11 mouse cellular contexts compared by ENCODE assay signal in genomic region chr5:130369237-130369636, GRCm38 (mm10). TPM values are rescaled to one million over a fixed set of nuclear protein-coding genes. Genes with fewer than 3 reads are reported as not detected.
DNase-seq lines count a peak whose midpoint lies in the region; ATAC-seq lines count a peak whose summit lies in the region.
"Had no signal": no experiment of that assay in that cellular context is flagged by ENCODE, and none has a peak within 500 bp of the region (broad histone marks: within the 10 kb centered on the region; RNA-seq: fewer than 3 reads in every experiment).

Gene Caln1, plus strand, starts transcription at chr5:130369455.

- H3K4me3 ChIP-seq in hindbrain, embryonic 15.5 days: no peak within 1 kb of the TSS
- H3K4me3 ChIP-seq in hindbrain, embryonic 12.5 days: no peak within 1 kb of the TSS
- H3K4me3 ChIP-seq: limb, embryonic 10.5 days had no signal

- no peaks in the 10 kb centered on the region for H3K27me3 ChIP-seq in hindbrain, embryonic 15.5 days
- no peaks in the 10 kb centered on the region; the same call in 1 of the 2 replicates for H3K27me3 ChIP-seq in hindbrain, embryonic 12.5 days

- H3K27ac ChIP-seq in hindbrain, embryonic 15.5 days (replicated peaks): no peak within 1 kb of the TSS
- no peak within 1 kb of the TSS for H3K27ac ChIP-seq in hindbrain, embryonic 12.5 days
- H3K27ac ChIP-seq: limb, embryonic 10.5 days had no signal

- no peaks in the 10 kb centered on the region for H3K9me3 ChIP-seq in hindbrain, embryonic 15.5 days
- no peaks in the 10 kb centered on the region for H3K9me3 ChIP-seq in hindbrain, embryonic 12.5 days (replicated peaks)
- H3K9me3 ChIP-seq: limb, embryonic 10.5 days had no signal

- H3K9ac ChIP-seq in hindbrain, embryonic 15.5 days: no peak within 1 kb of the TSS
- no peak within 1 kb of the TSS for H3K9ac ChIP-seq in hindbrain, embryonic 12.5 days

- 66% methylated on average over 11 of the region's 11 CpGs for WGBS in hindbrain, embryonic 15.5 days
- 76% methylated on average over 11 of the region's 11 CpGs for WGBS in hindbrain, embryonic 12.5 days

- no peaks in the 10 kb centered on the region for H3K4me1 ChIP-seq in hindbrain, embryonic 15.5 days (replicated peaks)
- no peaks in the 10 kb centered on the region for H3K4me1 ChIP-seq in hindbrain, embryonic 12.5 days
- H3K4me1 ChIP-seq: limb, embryonic 10.5 days had no signal

- peak; percentile 9 for DNase-seq in urinary bladder, postnatal 14 days (ENCODE audit: low spot score)
- DNase-seq in urinary bladder, postnatal 36 days (ENCODE audit: low spot score in 2 of 2): no peak
- peak; percentile 36 to 39 for DNase-seq in kidney, adult 8-10 months
- no peak for DNase-seq in gastrocnemius, postnatal 4 days (ENCODE audit: low spot score in 2 of 2)
- no peak for DNase-seq in thymus, postnatal 25 days
- DNase-seq: right cerebral cortex, postnatal 14 days had no signal

- H3K36me3 ChIP-seq in hindbrain, embryonic 15.5 days: no peaks in the 10 kb centered on the region
- H3K36me3 ChIP-seq in hindbrain, embryonic 12.5 days: no peaks in the 10 kb centered on the region
- H3K36me3 ChIP-seq: limb, embryonic 10.5 days had no signal

- no peak within 1 kb of the TSS for H3K4me2 ChIP-seq in hindbrain, embryonic 15.5 days
- no peak within 1 kb of the TSS for H3K4me2 ChIP-seq in hindbrain, embryonic 12.5 days (replicated peaks)

- ATAC-seq in hindbrain, embryonic 15.5 days (ENCODE audit: low FRiP score, low read depth): no peak
- no peak for ATAC-seq in hindbrain, embryonic 12.5 days (ENCODE audit: low FRiP score)
- ATAC-seq in CD4-positive, CD25-positive, alpha-beta regulatory T cell, adult 4 months: no peak

RNA-seq across cellular contexts. Expression of gene Caln1, which starts in this region (rescaled TPM):
- 38.4 and 39.3 TPM in 2 replicates for polyA plus RNA-seq in hindbrain, embryonic 15.5 days (2015; fragmentation: Nextera tagmentation; extraction: Ambion mirVana)
- polyA plus RNA-seq in hindbrain, embryonic 12.5 days (2016; fragmentation: Nextera tagmentation; extraction: Ambion mirVana): 2.9 and 3.0 TPM in 2 replicates
- not detected for polyA plus RNA-seq in CD4-positive, CD25-positive, alpha-beta regulatory T cell, adult 4 months (2017; shearing (Covaris generic))
- total RNA-seq in gastrocnemius, postnatal 4 days (2021): not detected
- total RNA-seq: megakaryocyte-erythroid progenitor cell, adult 5-6 weeks had no signal

Comparison
In these comparisons a context has a peak if more than half of its experiments do, and no peak if none do; other contexts are left out.
1. DNase-seq: peak in urinary bladder, postnatal 14 days (single experiment) and kidney, adult 8-10 months (2 of 2); none in urinary bladder, postnatal 36 days (0 of 2), gastrocnemius, postnatal 4 days (0 of 2) and thymus, postnatal 25 days (single experiment).